Mouse (Mus musculus) forebrain, embryonic 13.5 days (tissue): ENCODE data around the gene Lgals2. TPM values are rescaled to one million over a fixed set of nuclear protein-coding genes. Genes with fewer than 3 reads are reported as not detected.
"Not testable (repeated sequence)": the region's sequence is repeated elsewhere in the genome, so short reads cannot be mapped to it uniquely, and the experiment has no call there.

Experiments used
- ATAC-seq: fragments of 200-750 bp; cut with Nextera tagmentation; 2 replicates; pipeline ENCODE4 v1.8.0; 2017
- H3K27ac ChIP-seq: fragments of 300-500 bp; sonication (generic); 2 replicates; pipeline ENCODE4 v1.5.1; 2015; ENCODE audit warnings: inconsistent platforms, mild to moderate bottlenecking, moderate library complexity
- H3K27me3 ChIP-seq: fragments of 300-500 bp; sonication (generic); 2 replicates; pipeline ENCODE4 v1.6.1; 2015; ENCODE audit warnings: mild to moderate bottlenecking, inconsistent platforms
- H3K36me3 ChIP-seq: fragments of 300-500 bp; sonication (generic); 2 replicates; pipeline ENCODE4 v1.6.1; 2015; ENCODE audit warnings: mild to moderate bottlenecking, inconsistent platforms; ENCODE audit not compliant: poor library complexity, severe bottlenecking
- H3K4me1 ChIP-seq: fragments of 300-500 bp; sonication (generic); 2 replicates; pipeline ENCODE4 v1.6.1; 2015; ENCODE audit warnings: inconsistent platforms
- H3K4me2 ChIP-seq: fragments of 300-500 bp; sonication (generic); 2 replicates; pipeline ENCODE4 v1.6.1; 2015; ENCODE audit warnings: inconsistent platforms, mild to moderate bottlenecking, moderate library complexity
- H3K4me3 ChIP-seq: fragments of 300-500 bp; sonication (generic); 2 replicates; pipeline ENCODE4 v1.5.1; 2015; ENCODE audit warnings: mild to moderate bottlenecking, inconsistent platforms
- H3K9ac ChIP-seq: fragments of 300-500 bp; sonication (generic); 2 replicates; pipeline ENCODE4 v1.6.1; 2015; ENCODE audit warnings: mild to moderate bottlenecking, inconsistent platforms
- H3K9me3 ChIP-seq: fragments of 300-500 bp; sonication (generic); replicated peaks from 2 replicates; pipeline ENCODE4 v1.6.1; 2016; ENCODE audit warnings: inconsistent platforms
- WGBS: fragments of 180-500 bp; shearing (Covaris S2); methylation state at CpG from one replicate; pipeline ENCODE4 v1.1.7; 2015; 5-methylcytosine and 5-hydroxymethylcytosine counted together
- polyA plus RNA-seq: library from polyadenylated mRNA; unstranded; fragments of >200 nt; fragmentation: Nextera tagmentation; extraction: Ambion mirVana; gene quantifications from 2 replicates; pipeline ENCODE4 v1.2.1, GENCODE M21; 2015

Gene Lgals2
- polyA plus RNA-seq, 1 experiment from 2014 or later, result not detected

DNA sequence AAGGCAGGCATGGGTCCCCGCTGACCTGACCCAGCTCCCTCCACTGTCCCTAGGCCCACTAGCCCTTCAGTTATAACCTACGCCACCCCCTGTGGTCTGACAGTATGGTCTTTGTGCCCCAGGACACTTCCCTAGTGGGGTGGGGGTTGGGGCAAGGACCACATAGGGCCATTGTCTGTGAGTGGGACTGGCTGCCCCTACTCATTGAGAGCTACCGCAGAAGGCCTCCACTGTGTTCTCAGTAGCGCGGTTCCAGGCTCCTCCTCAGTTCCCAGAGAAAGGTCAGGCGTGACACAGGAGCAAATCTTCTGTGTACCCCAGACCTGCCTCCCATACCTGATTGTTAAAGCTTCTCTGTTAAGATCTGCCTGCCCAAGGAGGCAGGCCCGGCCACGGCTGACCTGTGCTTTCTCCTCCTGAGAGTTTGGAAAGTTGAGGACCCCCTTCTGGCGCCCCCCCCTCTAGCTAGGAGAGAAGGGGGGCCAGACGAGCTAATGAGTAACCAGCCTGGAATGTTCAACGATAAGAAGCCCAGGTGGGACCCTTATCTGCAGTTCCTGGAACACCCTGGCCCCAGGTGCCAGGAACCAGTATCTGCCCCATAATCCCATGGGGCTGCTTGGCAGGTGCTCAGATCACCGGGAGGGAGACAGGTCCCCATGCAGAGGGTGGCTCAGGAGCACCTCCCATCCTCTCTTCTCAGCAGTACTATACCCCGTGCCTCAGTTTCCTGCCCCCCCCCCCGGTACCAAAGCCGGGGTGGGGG lies 5.1 kb downstream of the Lgals2 start:
- Histone ChIP-seq H3K9me3 (no peaks in the 10 kb centered on the region), H3K4me3 (no peak overlapping the region), H3K4me1 (peaks cover 3% of the 10 kb centered on the region; the same call in 1 of the 2 replicates), H3K4me2 (no peak overlapping the region), H3K27me3 (peaks cover 23% of the 10 kb centered on the region; the same call in 1 of the 2 replicates), H3K36me3 (no peaks in the 10 kb centered on the region), H3K27ac (no peak overlapping the region), H3K9ac (no peak overlapping the region)
- ATAC-seq, result no peak
- 74% methylated on average over 14 of the region's 15 CpGs for WGBS

DNA sequence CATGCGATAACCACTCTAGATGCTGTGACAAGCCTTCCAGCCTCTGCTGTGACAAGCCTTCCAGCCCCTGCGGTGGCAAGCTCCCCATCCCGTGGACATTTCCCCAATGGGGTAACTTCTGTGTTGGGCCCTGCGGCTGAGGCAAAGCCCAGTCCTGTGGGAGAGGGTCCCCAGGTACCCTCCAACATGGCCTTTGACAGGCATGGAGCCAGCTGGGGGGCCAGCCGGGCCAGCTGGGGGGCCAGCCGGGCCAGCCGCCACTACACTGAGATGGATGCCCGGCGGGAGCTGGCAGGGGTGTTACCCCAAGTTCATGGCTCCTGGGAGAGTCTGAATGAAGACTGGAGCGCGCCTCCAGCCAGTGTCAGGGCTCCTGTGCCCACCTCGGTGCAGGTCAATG lies 5.8 kb downstream of the Lgals2 start:
- no peak overlapping the region for H3K4me2 ChIP-seq
- no peak overlapping the region for H3K9ac ChIP-seq
- WGBS, result 88% methylated on average over 12 of the region's 12 CpGs

DNA sequence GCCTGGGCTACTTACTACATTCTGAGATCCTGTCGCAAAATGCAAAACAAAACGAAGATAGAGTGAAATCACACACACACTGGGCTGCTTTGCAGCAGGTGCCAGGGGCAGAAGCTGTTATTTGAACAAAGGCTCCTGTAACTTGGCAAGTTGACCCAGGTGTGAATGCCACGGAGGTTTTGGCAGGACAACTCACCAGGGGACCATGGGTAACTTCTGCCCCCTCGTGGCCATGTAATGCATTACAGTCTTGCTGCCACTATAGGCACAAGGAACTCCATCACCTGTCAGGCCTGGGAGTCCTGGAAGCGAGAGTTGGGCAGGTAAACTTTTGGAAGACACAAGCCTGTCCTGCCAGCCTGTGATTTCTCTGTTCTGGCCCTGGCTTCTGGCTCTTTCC lies 6.9 kb downstream of the Lgals2 start:
- Histone ChIP-seq H3K4me3 (no peak overlapping the region), H3K4me1 (peaks cover 11% of the 10 kb centered on the region; the same call in 1 of the 2 replicates), H3K27me3 (peaks cover 36% of the 10 kb centered on the region), H3K4me2 (no peak overlapping the region), H3K9me3 (no peaks in the 10 kb centered on the region), H3K36me3 (no peaks in the 10 kb centered on the region), H3K27ac (no peak overlapping the region), H3K9ac (no peak overlapping the region)
- 32% methylated on average over 5 of the region's 5 CpGs for WGBS
- ATAC-seq, result no peak

More for the DNA sequence above, 5.8 kb downstream of the Lgals2 start:
- peaks cover 9% of the 10 kb centered on the region; the same call in 1 of the 2 replicates for H3K4me1 ChIP-seq
- no peak overlapping the region for H3K27ac ChIP-seq
- peaks cover 26% of the 10 kb centered on the region for H3K27me3 ChIP-seq
- no peak overlapping the region for H3K4me3 ChIP-seq
- no peaks in the 10 kb centered on the region for H3K9me3 ChIP-seq
- no peak for ATAC-seq
- H3K36me3 ChIP-seq, result no peaks in the 10 kb centered on the region

DNA sequence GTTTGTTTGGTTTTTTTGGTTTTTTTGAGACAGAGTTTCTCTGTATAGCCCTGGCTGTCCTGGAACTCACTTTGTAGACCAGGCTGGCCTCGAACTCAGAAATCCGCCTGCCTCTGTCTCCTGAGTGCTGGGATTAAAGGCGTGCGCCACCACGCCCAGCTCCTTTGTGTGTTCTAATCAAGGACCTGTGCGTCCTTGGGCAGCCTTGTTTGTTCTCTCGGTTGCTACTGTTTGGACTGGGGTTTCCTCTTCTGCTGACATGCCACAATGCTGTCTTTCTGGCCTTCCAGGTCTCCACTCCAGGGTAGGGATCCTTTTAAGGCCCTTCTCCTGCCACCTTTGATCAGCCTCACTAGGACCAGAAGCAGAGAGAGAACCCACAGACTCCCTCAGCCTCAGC lies 8.5 kb downstream of the Lgals2 start:
- not testable (repeated sequence) for ATAC-seq, H3K36me3 ChIP-seq, H3K4me3 ChIP-seq, H3K27ac ChIP-seq, H3K9ac ChIP-seq, H3K9me3 ChIP-seq, H3K4me2 ChIP-seq
- H3K27me3 ChIP-seq, result peaks cover 52% of the 10 kb centered on the region
- WGBS, result 79% methylated on average over 7 of the region's 7 CpGs
- peaks cover 22% of the 10 kb centered on the region for H3K4me1 ChIP-seq

DNA sequence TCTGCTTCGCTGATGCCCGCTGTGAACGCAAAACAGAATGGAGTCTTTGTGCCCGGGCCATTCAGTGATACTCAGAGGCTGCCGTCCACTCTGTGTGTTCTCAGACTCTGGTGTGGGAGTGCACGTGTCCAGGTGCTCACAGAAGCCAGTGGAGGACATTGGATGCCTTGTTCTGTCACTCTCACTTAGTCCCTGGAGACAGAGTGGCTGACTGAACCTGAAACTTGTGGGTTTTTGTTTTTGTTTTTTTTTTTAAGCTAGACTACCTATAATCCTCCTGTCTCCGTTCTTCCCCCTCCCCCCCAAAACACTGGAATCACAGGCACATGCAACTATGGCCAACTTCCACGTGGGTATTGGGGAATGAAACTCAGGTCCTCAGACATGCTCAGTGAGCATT lies 9.0 kb downstream of the Lgals2 start:
- H3K4me1 ChIP-seq, result peaks cover 22% of the 10 kb centered on the region
- ATAC-seq, result no peak
- WGBS, result 73% methylated on average over 8 of the region's 8 CpGs

DNA sequence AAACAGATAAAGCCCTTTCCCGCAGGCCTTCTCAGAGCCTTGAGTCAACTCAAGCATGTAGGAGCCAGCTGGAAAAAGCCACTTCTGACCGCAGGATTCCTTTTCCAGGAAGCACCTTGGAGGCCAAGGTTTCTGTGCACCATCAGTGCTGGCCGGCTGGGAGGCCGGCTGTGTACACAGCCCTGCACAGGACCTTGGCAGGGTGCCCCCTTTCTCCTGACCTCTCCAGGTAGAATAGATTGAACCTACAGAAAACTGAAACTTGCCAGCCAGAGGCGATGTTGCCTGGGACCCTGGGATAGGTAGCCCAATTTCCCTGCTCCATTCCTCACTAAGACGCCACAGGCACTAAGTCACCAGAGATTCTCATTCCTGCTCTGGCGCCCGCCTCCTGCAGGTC lies 9.5 kb downstream of the Lgals2 start:
- WGBS, result 88% methylated on average over 8 of the region's 8 CpGs
- H3K9me3 ChIP-seq, result no peaks in the 10 kb centered on the region
- H3K4me1 ChIP-seq, result peaks cover 25% of the 10 kb centered on the region
- peaks cover 61% of the 10 kb centered on the region for H3K27me3 ChIP-seq
- ATAC-seq, result no peak
- no peaks in the 10 kb centered on the region for H3K36me3 ChIP-seq
- no peak overlapping the region for H3K4me2 ChIP-seq
- H3K27ac ChIP-seq, result no peak overlapping the region
- no peak overlapping the region for H3K9ac ChIP-seq
- H3K4me3 ChIP-seq, result no peak overlapping the region

More for the DNA sequence above, 9.0 kb downstream of the Lgals2 start:
- Histone ChIP-seq H3K4me3 (no peak overlapping the region), H3K4me2 (no peak overlapping the region), H3K9me3 (no peaks in the 10 kb centered on the region), H3K9ac (no peak overlapping the region), H3K36me3 (no peaks in the 10 kb centered on the region), H3K27ac (no peak overlapping the region), H3K27me3 (peaks cover 56% of the 10 kb centered on the region)

DNA sequence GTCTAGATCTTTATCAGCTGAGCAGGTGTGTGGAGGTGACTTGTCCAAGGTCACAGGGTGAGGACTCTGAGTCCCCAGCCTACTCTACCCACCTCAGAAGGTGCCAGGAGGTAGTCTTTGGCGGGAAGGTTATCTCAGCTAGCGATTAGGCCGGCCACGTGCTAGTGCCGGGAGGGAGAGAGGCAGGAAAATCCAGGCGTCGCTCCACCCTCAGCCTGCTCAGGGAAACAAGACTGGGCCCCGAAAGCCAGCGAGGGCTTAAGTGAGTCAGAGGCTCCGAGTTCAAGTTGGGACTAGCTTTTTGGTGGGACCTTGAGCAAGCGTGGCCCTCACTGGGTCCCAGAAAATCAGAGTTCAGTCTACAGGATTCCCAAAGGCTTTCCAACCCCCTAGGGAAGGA lies 10.0 kb downstream of the Lgals2 start:
- no peak overlapping the region for H3K4me3 ChIP-seq
- H3K4me2 ChIP-seq, result no peak overlapping the region
- H3K27ac ChIP-seq, result no peak overlapping the region
- no peak for ATAC-seq
- H3K9me3 ChIP-seq, result no peaks in the 10 kb centered on the region
- H3K4me1 ChIP-seq, result peaks cover 30% of the 10 kb centered on the region
- no peak overlapping the region for H3K9ac ChIP-seq
- peaks cover 67% of the 10 kb centered on the region for H3K27me3 ChIP-seq
- WGBS, result 78% methylated on average over 11 of the region's 11 CpGs
- H3K36me3 ChIP-seq, result no peaks in the 10 kb centered on the region

DNA sequence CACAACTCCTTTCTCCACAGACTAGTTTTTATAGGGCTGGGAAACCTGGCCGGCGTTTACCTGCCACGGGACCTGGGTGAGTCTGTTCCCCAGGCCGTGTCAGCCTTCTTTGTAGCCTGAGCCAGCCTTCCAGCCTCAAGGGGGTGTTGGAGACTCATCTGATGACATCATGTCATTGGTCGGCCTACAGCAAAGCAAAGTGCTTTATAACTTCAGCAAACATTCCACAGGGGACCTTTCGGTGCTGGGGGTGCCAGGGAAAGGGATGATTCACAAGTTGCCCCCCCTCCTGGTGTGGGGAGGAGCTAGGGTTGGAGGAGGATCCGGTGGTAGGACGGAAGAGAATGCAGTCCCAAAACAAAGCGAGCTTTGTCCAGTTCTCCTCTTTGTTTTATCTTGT lies 10.5 kb downstream of the Lgals2 start:
- Histone ChIP-seq H3K27me3 (peaks cover 67% of the 10 kb centered on the region), H3K4me3 (no peak overlapping the region), H3K4me2 (no peak overlapping the region), H3K9ac (no peak overlapping the region), H3K4me1 (peaks cover 36% of the 10 kb centered on the region), H3K36me3 (no peaks in the 10 kb centered on the region), H3K9me3 (no peaks in the 10 kb centered on the region), H3K27ac (no peak overlapping the region)
- no peak for ATAC-seq
- 42% methylated on average over 9 of the region's 9 CpGs for WGBS

DNA sequence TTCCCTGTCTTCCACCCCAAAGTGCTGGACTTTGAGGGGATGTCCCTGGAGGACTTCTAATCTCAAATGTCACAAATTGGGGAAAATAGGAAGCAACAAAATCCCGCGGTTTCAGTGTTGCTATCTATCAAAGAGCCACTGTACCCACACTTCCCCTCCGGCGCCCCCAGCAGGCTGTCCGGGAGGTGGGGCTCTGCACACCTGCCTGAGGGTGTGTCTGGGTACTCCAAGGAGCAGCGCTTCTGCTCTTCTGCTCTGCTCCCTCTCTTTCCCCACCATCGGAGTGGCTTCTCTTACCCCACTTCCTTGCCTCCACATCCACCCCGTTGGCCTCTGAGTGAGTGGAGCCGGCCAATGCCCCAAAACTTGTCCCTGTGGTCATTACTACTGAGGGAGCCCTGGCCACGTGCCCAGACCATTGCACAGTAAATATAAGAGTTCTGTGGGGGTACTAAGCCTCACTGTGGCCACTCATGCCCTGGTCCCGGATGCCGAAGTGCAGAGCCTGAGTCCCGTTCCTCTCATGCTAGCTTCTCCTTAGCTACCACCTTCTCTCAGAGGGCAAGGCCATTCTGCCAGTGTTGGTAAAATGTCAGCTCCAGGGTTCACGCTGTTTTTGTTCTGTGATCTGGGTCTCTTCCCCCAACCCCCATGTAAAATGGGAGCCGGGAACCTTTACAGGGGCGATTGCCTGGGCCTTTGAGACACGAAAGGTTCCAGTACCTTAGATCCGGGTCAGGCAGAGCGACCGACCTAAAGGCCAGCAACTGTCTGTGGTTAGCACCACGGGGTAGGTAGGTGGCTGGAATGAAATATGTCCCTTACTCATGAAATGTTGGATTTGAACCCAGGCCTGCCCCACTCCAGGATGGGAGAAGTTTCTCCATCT lies 11.5 kb downstream of the Lgals2 start:
- ATAC-seq, result no peak

DNA sequence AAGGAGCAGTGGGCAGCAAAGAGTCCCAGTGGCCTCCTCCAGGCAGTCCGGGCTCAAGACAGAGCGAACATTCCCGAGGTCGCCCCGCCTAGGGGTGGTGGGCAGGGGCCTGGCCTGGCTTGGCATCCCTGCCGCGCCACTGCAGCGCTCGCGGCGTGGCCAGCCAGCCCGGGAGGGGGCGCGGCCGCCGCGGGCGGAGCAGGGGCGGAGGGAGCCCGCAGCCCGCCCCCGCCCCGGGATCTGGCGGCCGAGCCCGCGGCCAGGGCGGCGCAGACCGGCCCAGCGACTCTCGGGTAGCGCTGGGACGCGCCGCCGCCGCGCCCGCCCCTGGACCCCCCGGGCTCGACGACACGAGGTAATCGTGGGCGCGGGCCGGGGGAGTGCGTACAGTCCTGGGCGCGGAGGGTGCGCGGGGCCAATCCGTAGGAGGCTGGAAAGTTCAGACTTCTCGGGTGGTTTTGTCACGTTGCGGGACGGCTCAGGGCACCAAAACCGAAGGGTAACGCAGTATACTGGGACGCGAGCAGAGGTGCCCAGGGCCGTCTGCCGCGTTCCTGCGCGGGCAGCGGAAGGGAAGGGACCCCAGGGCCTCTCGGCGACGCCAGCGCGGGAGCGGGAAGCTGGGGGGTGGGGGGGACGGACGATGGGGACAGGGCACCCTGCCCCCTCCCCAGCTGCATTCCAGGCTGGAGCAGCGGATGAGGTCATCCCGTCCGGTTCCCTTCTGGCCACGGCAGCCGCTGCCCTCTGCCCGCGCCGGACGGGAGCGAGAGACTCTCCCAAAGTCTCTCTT lies 12.8 kb downstream of the Lgals2 start, which contains the start of gene Cdc42ep1:
Gene Cdc42ep1 (plus strand): TSS at position 254 of the 793 bp plus-strand sequence.
- Histone ChIP-seq H3K27ac (no peak within 1 kb of the TSS), H3K4me2 (peak within 1 kb of the TSS; percentile 84), H3K9ac (peak within 1 kb of the TSS; percentile 70), H3K27me3 (peaks cover 60% of the 10 kb centered on the region), H3K9me3 (no peaks in the 10 kb centered on the region), H3K4me3 (peak within 1 kb of the TSS; percentile 44), H3K36me3 (no peaks in the 10 kb centered on the region), H3K4me1 (peaks cover 43% of the 10 kb centered on the region)
- ATAC-seq, result peak; percentile 56
- WGBS, result under 1% methylated on average over 58 of the region's 86 CpGs

More for the DNA sequence above, 11.5 kb downstream of the Lgals2 start:
- Histone ChIP-seq H3K4me2 (peak overlapping the region; percentile 84), H3K36me3 (no peaks in the 10 kb centered on the region), H3K4me3 (peak overlapping the region; percentile 44; the same call in 1 of the 2 replicates), H3K9me3 (no peaks in the 10 kb centered on the region), H3K27ac (no peak overlapping the region), H3K27me3 (peaks cover 64% of the 10 kb centered on the region), H3K4me1 (peaks cover 43% of the 10 kb centered on the region), H3K9ac (no peak overlapping the region)
- 45% methylated on average over 21 of the region's 21 CpGs for WGBS

DNA sequence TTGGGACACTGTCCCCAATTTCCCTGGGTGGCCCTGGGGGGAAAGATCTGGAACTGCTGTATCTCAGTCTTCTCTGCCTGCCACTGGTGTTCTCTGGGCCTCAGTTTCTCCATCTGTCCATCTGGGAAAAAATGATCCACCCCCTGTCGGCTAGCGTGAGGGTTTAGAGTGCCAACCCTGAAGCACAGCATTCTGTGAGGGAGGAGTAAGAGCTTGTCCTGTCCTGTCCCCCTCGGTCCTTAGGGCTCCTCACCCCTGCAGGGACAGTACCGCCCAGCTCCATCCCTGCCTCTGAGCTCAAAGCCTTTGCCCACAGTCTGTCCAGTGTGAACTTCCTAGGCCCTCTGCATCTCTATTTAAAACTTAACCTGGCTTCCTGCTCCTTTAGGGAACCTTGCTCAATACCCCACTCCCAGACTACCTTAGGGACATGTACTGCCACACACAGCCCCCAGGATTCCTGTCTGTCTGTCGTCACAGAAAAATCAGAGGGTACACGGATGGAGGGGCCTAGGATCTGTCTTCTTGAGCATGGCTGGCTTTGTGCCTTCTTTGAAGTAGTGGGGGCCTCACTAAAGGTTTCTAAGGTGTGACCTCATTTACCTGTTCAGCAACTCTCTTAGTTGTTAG lies 14.1 kb downstream of the Lgals2 start:
- 0 out of 2 replicates have a peak overlapping the region, but pooled peaks have one; percentile 16 for H3K9ac ChIP-seq
- ATAC-seq, result no peak
- 56% methylated on average over 6 of the region's 6 CpGs for WGBS

More for the DNA sequence above, 14.1 kb downstream of the Lgals2 start:
- no peak overlapping the region for H3K4me3 ChIP-seq
- no peak overlapping the region for H3K4me2 ChIP-seq
- H3K27me3 ChIP-seq, result peaks cover 57% of the 10 kb centered on the region
- H3K4me1 ChIP-seq, result peaks cover 43% of the 10 kb centered on the region
- H3K9me3 ChIP-seq, result no peaks in the 10 kb centered on the region
- no peak overlapping the region for H3K27ac ChIP-seq
- no peaks in the 10 kb centered on the region for H3K36me3 ChIP-seq
